Mouse (Mus musculus) kidney, embryonic 15.5 days (tissue): Measurements from ENCODE around the gene Slco4c1. TPM values are rescaled to one million over a fixed set of nuclear protein-coding genes. Genes with fewer than 3 reads are reported as not detected.

Source experiments
- ATAC-seq: fragments of 200-750 bp; cut with Nextera tagmentation; replicated peaks from 2 replicates; pipeline ENCODE4 v1.8.0; 2017; ENCODE audit warnings: moderate TSS enrichment; ENCODE audit not compliant: low FRiP score
- H3K27ac ChIP-seq: fragments of 300-500 bp; sonication (generic); 2 replicates; pipeline ENCODE4 v1.5.1; 2015; ENCODE audit warnings: mild to moderate bottlenecking, inconsistent platforms
- H3K27me3 ChIP-seq: fragments of 300-500 bp; sonication (generic); 2 replicates; pipeline ENCODE4 v1.6.1; 2015; ENCODE audit warnings: inconsistent platforms
- H3K36me3 ChIP-seq: fragments of 300-500 bp; sonication (generic); 2 replicates; pipeline ENCODE4 v1.6.1; 2015; ENCODE audit warnings: inconsistent platforms
- H3K4me1 ChIP-seq: fragments of 300-500 bp; sonication (generic); 2 replicates; pipeline ENCODE4 v1.6.1; 2015; ENCODE audit warnings: inconsistent platforms
- H3K4me2 ChIP-seq: fragments of 300-500 bp; sonication (generic); 2 replicates; pipeline ENCODE4 v1.6.1; 2015; ENCODE audit warnings: moderate library complexity, mild to moderate bottlenecking, inconsistent platforms
- H3K4me3 ChIP-seq: fragments of 300-500 bp; sonication (generic); replicated peaks from 2 replicates; pipeline ENCODE4 v1.5.1; 2015; ENCODE audit warnings: mild to moderate bottlenecking, inconsistent platforms
- H3K9ac ChIP-seq: fragments of 300-500 bp; sonication (generic); 2 replicates; pipeline ENCODE4 v1.6.1; 2015; ENCODE audit warnings: mild to moderate bottlenecking, inconsistent platforms
- H3K9me3 ChIP-seq: fragments of 300-500 bp; sonication (generic); replicated peaks from 2 replicates; pipeline ENCODE4 v1.6.1; 2016; ENCODE audit warnings: inconsistent platforms
- WGBS: fragments of 180-500 bp; shearing (Covaris S2); methylation state at CpG from one replicate; pipeline ENCODE4 v1.1.7; 2015; ENCODE audit warnings: mixed read lengths; 5-methylcytosine and 5-hydroxymethylcytosine counted together
- polyA plus RNA-seq: library from polyadenylated mRNA; unstranded; fragments of >200 nt; fragmentation: Nextera tagmentation; extraction: Ambion mirVana; gene quantifications from 2 replicates; pipeline ENCODE4 v1.2.1, GENCODE M21; 2015

Slco4c1 gene
- 7.7 and 8.0 TPM in 2 replicates for polyA plus RNA-seq

- Histone ChIP-seq H3K9me3 (no peaks in the 10 kb centered on the region), H3K4me1 (peaks cover 10% of the 10 kb centered on the region), H3K4me2 (peak within 1 kb of the TSS; percentile 88), H3K9ac (peak within 1 kb of the TSS; percentile 45), H3K4me3 (peak within 1 kb of the TSS; percentile 53), H3K27ac (no peak within 1 kb of the TSS), H3K27me3 (0 out of 2 replicates have a peak, but pooled peaks cover 11% of the 10 kb centered on the region), H3K36me3 (no peaks in the 10 kb centered on the region)
- peak; percentile 96 for ATAC-seq
- WGBS: under 1% methylated on average over 40 of the region's 40 CpGs
Observed at GRCm38 (mm10) chr1:96871528-96872360, at the start of gene Slco4c1. Slco4c1 (minus strand) TSS chr1:96872171.

DNA sequence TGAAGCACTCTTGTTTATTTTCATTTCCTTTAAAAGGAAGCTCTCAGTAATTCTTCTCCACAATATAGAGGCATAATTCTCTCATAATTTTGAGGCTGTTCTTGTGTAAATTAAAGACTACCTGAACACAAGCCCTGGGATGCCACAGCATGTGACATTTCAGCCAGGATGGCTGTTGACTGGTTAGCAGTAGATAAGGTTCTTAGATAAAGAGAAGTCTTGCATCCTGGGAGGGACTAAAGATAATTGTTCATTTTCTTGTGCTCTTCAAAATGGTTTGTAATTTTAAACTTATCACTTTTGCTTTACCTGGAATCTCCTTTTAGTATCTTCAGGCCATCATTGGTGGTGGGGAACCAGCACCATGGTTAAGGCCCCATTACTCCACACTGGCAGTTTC is 45.4 kb upstream of the Slco4c1 start:
- H3K4me1 ChIP-seq: no peaks in the 10 kb centered on the region
- H3K36me3 ChIP-seq: no peaks in the 10 kb centered on the region
- H3K27me3 ChIP-seq: no peaks in the 10 kb centered on the region
- no peaks in the 10 kb centered on the region for H3K9me3 ChIP-seq
- H3K9ac ChIP-seq: no peak overlapping the region
- H3K4me3 ChIP-seq: no peak overlapping the region
- no peak overlapping the region for H3K4me2 ChIP-seq
- ATAC-seq: no peak
- H3K27ac ChIP-seq: no peak overlapping the region

- no peak overlapping the region for H3K4me3 ChIP-seq
- no peaks in the 10 kb centered on the region for H3K4me1 ChIP-seq
- ATAC-seq: no peak
- H3K27ac ChIP-seq: no peak overlapping the region
- no peaks in the 10 kb centered on the region for H3K36me3 ChIP-seq
- no peaks in the 10 kb centered on the region for H3K27me3 ChIP-seq
- H3K9me3 ChIP-seq: no peaks in the 10 kb centered on the region
- no peak overlapping the region for H3K9ac ChIP-seq
- no peak overlapping the region for H3K4me2 ChIP-seq
Observed at GRCm38 (mm10) chr1:96883788-96884187, 11.8 kb upstream of the Slco4c1 start.

DNA sequence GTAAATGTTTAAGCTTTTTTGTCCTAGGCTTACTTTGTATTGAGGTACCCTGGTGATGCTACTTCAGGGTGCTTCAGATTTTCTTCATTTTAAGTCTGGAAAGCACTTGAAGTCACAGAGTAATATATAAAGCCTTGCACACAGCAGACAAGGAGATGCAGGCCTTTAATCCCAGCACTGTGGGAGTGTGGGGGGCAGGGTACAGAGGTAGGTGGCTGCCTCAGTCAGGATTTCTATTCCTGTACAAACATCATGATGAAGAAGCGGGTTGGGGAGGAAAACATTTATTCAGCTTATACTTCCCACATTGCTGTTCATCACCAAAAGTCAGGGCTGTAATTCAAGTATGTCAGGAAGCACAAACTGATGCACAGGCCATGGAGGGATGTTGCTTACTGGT is 6.6 kb upstream of the Slco4c1 start:
- H3K9ac ChIP-seq: no peak overlapping the region
- ATAC-seq: no peak
- H3K27me3 ChIP-seq: no peaks in the 10 kb centered on the region
- no peak overlapping the region for H3K4me3 ChIP-seq
- no peaks in the 10 kb centered on the region for H3K4me1 ChIP-seq
- H3K4me2 ChIP-seq: no peak overlapping the region
- no peaks in the 10 kb centered on the region for H3K36me3 ChIP-seq
- no peak overlapping the region for H3K27ac ChIP-seq
- no peaks in the 10 kb centered on the region for H3K9me3 ChIP-seq
- WGBS: 71% methylated on average over 1 of the region's 1 CpGs

GRCm38 (mm10) chr1:96876076-96876475 is 4.1 kb upstream of the Slco4c1 start:
- no peak overlapping the region for H3K27ac ChIP-seq
- peaks cover 10% of the 10 kb centered on the region for H3K4me1 ChIP-seq
- H3K4me3 ChIP-seq: no peak overlapping the region
- no peaks in the 10 kb centered on the region for H3K36me3 ChIP-seq
- H3K9ac ChIP-seq: no peak overlapping the region
- 93% methylated on average over 1 of the region's 1 CpGs for WGBS
- no peak for ATAC-seq
- no peak overlapping the region for H3K4me2 ChIP-seq
- H3K9me3 ChIP-seq: no peaks in the 10 kb centered on the region
- 0 out of 2 replicates have a peak, but pooled peaks cover 11% of the 10 kb centered on the region for H3K27me3 ChIP-seq

DNA sequence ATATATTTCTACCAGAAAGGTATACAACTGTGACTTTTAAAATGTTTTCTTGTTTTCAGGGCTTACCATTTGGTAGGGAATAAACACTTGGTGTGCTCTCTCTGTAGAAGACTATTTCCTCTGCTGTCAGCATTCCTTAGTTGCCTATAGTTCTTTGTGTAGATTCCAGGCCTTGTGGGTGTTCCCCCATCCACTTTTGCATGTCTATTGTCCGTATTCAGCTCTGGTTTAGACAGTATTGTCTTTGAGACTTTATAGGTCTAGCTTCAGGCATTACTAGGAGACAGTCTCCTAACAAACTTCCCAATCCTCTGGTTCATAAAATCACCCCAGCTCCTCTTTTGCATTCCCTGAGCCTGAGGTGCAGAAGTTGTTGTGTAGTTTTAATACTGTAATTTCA is 2.7 kb upstream of the Slco4c1 start:
- H3K27ac ChIP-seq: no peak overlapping the region
- H3K9ac ChIP-seq: no peak overlapping the region
- ATAC-seq: no peak
- no peaks in the 10 kb centered on the region for H3K9me3 ChIP-seq
- 67% methylated on average over 1 of the region's 1 CpGs for WGBS
- H3K27me3 ChIP-seq: 0 out of 2 replicates have a peak, but pooled peaks cover 11% of the 10 kb centered on the region
- H3K4me1 ChIP-seq: peaks cover 10% of the 10 kb centered on the region
- H3K36me3 ChIP-seq: no peaks in the 10 kb centered on the region
- H3K4me3 ChIP-seq: no peak overlapping the region
- H3K4me2 ChIP-seq: no peak overlapping the region

GRCm38 (mm10) chr1:96872361-96872693 is 356 bp upstream of the Slco4c1 start:
- Histone ChIP-seq H3K4me2 (peak overlapping the region; percentile 88), H3K36me3 (no peaks in the 10 kb centered on the region), H3K9ac (peak overlapping the region; percentile 45; the same call in 1 of the 2 replicates), H3K9me3 (no peaks in the 10 kb centered on the region), H3K27ac (no peak overlapping the region), H3K4me3 (peak overlapping the region; percentile 53), H3K27me3 (0 out of 2 replicates have a peak, but pooled peaks cover 11% of the 10 kb centered on the region), H3K4me1 (peaks cover 10% of the 10 kb centered on the region)
- under 1% methylated on average over 10 of the region's 10 CpGs for WGBS
- no peak; the same call in 1 of the 2 replicates for ATAC-seq

DNA sequence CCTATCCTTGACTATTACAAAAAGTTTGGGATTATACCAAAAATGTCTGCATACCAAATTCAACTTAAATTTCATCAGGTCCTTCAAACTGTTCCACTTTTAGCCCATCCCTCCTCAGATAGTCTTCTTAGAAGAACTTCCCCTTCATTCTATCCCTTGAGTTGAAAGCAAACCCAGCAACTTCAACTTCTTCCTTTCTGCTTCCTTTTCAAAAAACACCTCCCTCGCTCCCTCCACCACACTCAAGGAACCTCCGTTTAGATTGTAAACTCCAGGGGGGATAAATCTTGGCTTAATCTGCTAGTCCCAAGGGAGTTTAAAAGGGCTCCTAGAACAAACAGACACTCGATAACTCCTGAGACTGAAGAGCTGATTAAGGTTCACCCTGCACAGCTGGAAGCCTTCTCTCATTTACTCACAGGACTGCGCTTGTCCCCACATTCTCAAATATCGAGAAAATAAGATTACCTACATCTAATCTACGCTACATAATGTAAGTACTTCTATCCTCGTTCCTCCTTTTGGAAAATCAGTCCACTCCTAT is 1.1 kb downstream of the Slco4c1 start:
- Histone ChIP-seq H3K27me3 (0 out of 2 replicates have a peak, but pooled peaks cover 11% of the 10 kb centered on the region), H3K4me2 (peak overlapping the region; percentile 88), H3K36me3 (no peaks in the 10 kb centered on the region), H3K27ac (no peak overlapping the region), H3K4me1 (peaks cover 10% of the 10 kb centered on the region), H3K9ac (0 out of 2 replicates have a peak overlapping the region, but pooled peaks have one; percentile 5), H3K9me3 (no peaks in the 10 kb centered on the region), H3K4me3 (peak overlapping the region; percentile 53)
- WGBS: 4% methylated on average over 7 of the region's 7 CpGs
- ATAC-seq: no peak

- ATAC-seq: no peak
- H3K4me1 ChIP-seq: peaks cover 10% of the 10 kb centered on the region
- 0 out of 2 replicates have a peak, but pooled peaks cover 11% of the 10 kb centered on the region for H3K27me3 ChIP-seq
- no peaks in the 10 kb centered on the region for H3K9me3 ChIP-seq
- no peak overlapping the region for H3K9ac ChIP-seq
- H3K4me2 ChIP-seq: 0 out of 2 replicates have a peak overlapping the region, but pooled peaks have one; percentile 12
- H3K4me3 ChIP-seq: no peak overlapping the region
- H3K36me3 ChIP-seq: no peaks in the 10 kb centered on the region
- H3K27ac ChIP-seq: no peak overlapping the region
- 88% methylated on average over 1 of the region's 1 CpGs for WGBS
Observed at GRCm38 (mm10) chr1:96868722-96869121, 3.2 kb downstream of the Slco4c1 start.

- no peak for ATAC-seq
- Histone ChIP-seq H3K4me1 (no peaks in the 10 kb centered on the region), H3K27ac (no peak overlapping the region), H3K9ac (no peak overlapping the region), H3K9me3 (no peaks in the 10 kb centered on the region), H3K27me3 (no peaks in the 10 kb centered on the region), H3K4me3 (no peak overlapping the region), H3K36me3 (no peaks in the 10 kb centered on the region), H3K4me2 (no peak overlapping the region)
- 85% methylated on average over 4 of the region's 4 CpGs for WGBS
Observed at GRCm38 (mm10) chr1:96866002-96866401, 6.0 kb downstream of the Slco4c1 start.

- H3K9ac ChIP-seq: no peak overlapping the region
- no peaks in the 10 kb centered on the region for H3K36me3 ChIP-seq
Observed at GRCm38 (mm10) chr1:96864120-96864519, 7.9 kb downstream of the Slco4c1 start.

GRCm38 (mm10) chr1:96859995-96860684 is 11.8 kb downstream of the Slco4c1 start:
- no peaks in the 10 kb centered on the region for H3K4me1 ChIP-seq
- no peaks in the 10 kb centered on the region for H3K36me3 ChIP-seq
- no peak overlapping the region for H3K4me3 ChIP-seq
- no peak overlapping the region for H3K4me2 ChIP-seq
- H3K9me3 ChIP-seq: no peaks in the 10 kb centered on the region
- no peaks in the 10 kb centered on the region for H3K27me3 ChIP-seq
- H3K27ac ChIP-seq: no peak overlapping the region
- WGBS: 85% methylated on average over 7 of the region's 7 CpGs
- no peak overlapping the region for H3K9ac ChIP-seq
- no peak for ATAC-seq

More at GRCm38 (mm10) chr1:96864120-96864519, 7.9 kb downstream of the Slco4c1 start:
- WGBS: 75% methylated on average over 2 of the region's 2 CpGs
- Histone ChIP-seq H3K9me3 (no peaks in the 10 kb centered on the region), H3K4me1 (no peaks in the 10 kb centered on the region), H3K4me3 (no peak overlapping the region), H3K4me2 (no peak overlapping the region), H3K27ac (no peak overlapping the region), H3K27me3 (no peaks in the 10 kb centered on the region)
- ATAC-seq: no peak
